Mouse (Mus musculus): ENCODE data around the gene Lin28a. TPM values are rescaled to one million over a fixed set of nuclear protein-coding genes. Genes with fewer than 3 reads are reported as not detected.
A peak's percentile ranks its signal among the peaks of the same experiment; 100 is the strongest.

The Lin28a gene
- polyA plus RNA-seq, 1 experiment from 2014 or later, result 0.15 TPM

GRCm38 (mm10) chr4:134052560-134052959 lies 33.9 kb upstream of the Lin28a start:
- H3K4me1 ChIP-seq, result peaks cover 8% of the 10 kb centered on the region
- no peaks in the 10 kb centered on the region for H3K9me3 ChIP-seq
- no peaks in the 10 kb centered on the region for H3K36me3 ChIP-seq
- no peak overlapping the region for H3K27ac ChIP-seq
- 10% methylated on average over 8 of the region's 8 CpGs for WGBS
- ATAC-seq (ENCODE audit: borderline replicate concordance, extremely low read depth, low FRiP score, low TSS enrichment), result no peak; the same call in 1 of the 2 replicates
- H3K9ac ChIP-seq, result no peak overlapping the region
- no peak overlapping the region for H3K4me3 ChIP-seq
- no peak overlapping the region for H3K4me2 ChIP-seq
- no peaks in the 10 kb centered on the region for H3K27me3 ChIP-seq

- WGBS, result 77% methylated on average over 5 of the region's 5 CpGs
- H3K27ac ChIP-seq, result no peak overlapping the region
Observed at GRCm38 (mm10) chr4:134051912-134052311, 33.3 kb upstream of the Lin28a start.

GRCm38 (mm10) chr4:134047648-134048047 lies 29.0 kb upstream of the Lin28a start:
- Histone ChIP-seq H3K4me3 (no peak overlapping the region), H3K9ac (no peak overlapping the region), H3K27me3 (no peaks in the 10 kb centered on the region), H3K4me1 (peaks cover 5% of the 10 kb centered on the region), H3K9me3 (no peaks in the 10 kb centered on the region), H3K4me2 (no peak overlapping the region), H3K36me3 (no peaks in the 10 kb centered on the region), H3K27ac (no peak overlapping the region)
- ATAC-seq (ENCODE audit: borderline replicate concordance, extremely low read depth, low FRiP score, low TSS enrichment), result no peak
- WGBS, result 48% methylated on average over 5 of the region's 5 CpGs

More at GRCm38 (mm10) chr4:134051912-134052311, 33.3 kb upstream of the Lin28a start:
- no peaks in the 10 kb centered on the region for H3K9me3 ChIP-seq
- H3K4me3 ChIP-seq, result no peak overlapping the region
- no peak overlapping the region for H3K9ac ChIP-seq
- H3K36me3 ChIP-seq, result no peaks in the 10 kb centered on the region
- H3K4me2 ChIP-seq, result no peak overlapping the region
- no peaks in the 10 kb centered on the region for H3K27me3 ChIP-seq
- H3K4me1 ChIP-seq, result peaks cover 8% of the 10 kb centered on the region
- no peak for ATAC-seq (ENCODE audit: borderline replicate concordance, extremely low read depth, low FRiP score, low TSS enrichment)

GRCm38 (mm10) chr4:134043041-134043440 lies 24.4 kb upstream of the Lin28a start:
- Histone ChIP-seq H3K27ac (no peak overlapping the region), H3K9me3 (no peaks in the 10 kb centered on the region), H3K4me2 (no peak overlapping the region), H3K4me3 (no peak overlapping the region), H3K27me3 (no peaks in the 10 kb centered on the region), H3K9ac (no peak overlapping the region), H3K4me1 (peaks cover 6% of the 10 kb centered on the region), H3K36me3 (no peaks in the 10 kb centered on the region)
- WGBS, result 58% methylated on average over 2 of the region's 2 CpGs
- ATAC-seq (ENCODE audit: borderline replicate concordance, extremely low read depth, low FRiP score, low TSS enrichment), result no peak

GRCm38 (mm10) chr4:134041317-134042123 lies 22.9 kb upstream of the Lin28a start:
- 31% methylated on average over 9 of the region's 9 CpGs for WGBS
- no peak overlapping the region for H3K27ac ChIP-seq
- no peak overlapping the region for H3K9ac ChIP-seq
- no peaks in the 10 kb centered on the region for H3K9me3 ChIP-seq
- no peak for ATAC-seq (ENCODE audit: borderline replicate concordance, extremely low read depth, low FRiP score, low TSS enrichment)
- H3K4me1 ChIP-seq, result peaks cover 6% of the 10 kb centered on the region
- no peaks in the 10 kb centered on the region for H3K36me3 ChIP-seq
- H3K4me3 ChIP-seq, result no peak overlapping the region
- H3K4me2 ChIP-seq, result no peak overlapping the region
- H3K27me3 ChIP-seq, result no peaks in the 10 kb centered on the region

GRCm38 (mm10) chr4:134035953-134036352 lies 17.3 kb upstream of the Lin28a start:
- no peaks in the 10 kb centered on the region for H3K36me3 ChIP-seq
- no peaks in the 10 kb centered on the region for H3K27me3 ChIP-seq
- H3K9ac ChIP-seq, result no peak overlapping the region
- no peak overlapping the region for H3K27ac ChIP-seq
- H3K4me2 ChIP-seq, result no peak overlapping the region
- 5% methylated on average over 16 of the region's 16 CpGs for WGBS
- H3K9me3 ChIP-seq, result no peaks in the 10 kb centered on the region
- H3K4me3 ChIP-seq, result no peak overlapping the region
- H3K4me1 ChIP-seq, result no peaks in the 10 kb centered on the region
- ATAC-seq (ENCODE audit: borderline replicate concordance, extremely low read depth, low FRiP score, low TSS enrichment), result peak; percentile 39; the same call in 1 of the 2 replicates

- ATAC-seq (ENCODE audit: borderline replicate concordance, extremely low read depth, low FRiP score, low TSS enrichment), result no peak
- no peaks in the 10 kb centered on the region for H3K4me1 ChIP-seq
- H3K4me2 ChIP-seq, result no peak overlapping the region
- H3K36me3 ChIP-seq, result no peaks in the 10 kb centered on the region
- no peak overlapping the region for H3K9ac ChIP-seq
- WGBS, result 54% methylated on average over 9 of the region's 9 CpGs
- no peaks in the 10 kb centered on the region for H3K9me3 ChIP-seq
- H3K27ac ChIP-seq, result no peak overlapping the region
- H3K27me3 ChIP-seq, result no peaks in the 10 kb centered on the region
- no peak overlapping the region for H3K4me3 ChIP-seq
Observed at GRCm38 (mm10) chr4:134025802-134026201, 7.2 kb upstream of the Lin28a start.

- H3K36me3 ChIP-seq, result no peaks in the 10 kb centered on the region
- no peak for ATAC-seq (ENCODE audit: borderline replicate concordance, extremely low read depth, low FRiP score, low TSS enrichment)
- no peak overlapping the region for H3K9ac ChIP-seq
- H3K4me3 ChIP-seq, result no peak overlapping the region
- no peak overlapping the region for H3K4me2 ChIP-seq
- peaks cover 8% of the 10 kb centered on the region; the same call in 1 of the 2 replicates for H3K4me1 ChIP-seq
- H3K27ac ChIP-seq, result no peak overlapping the region
- 4% methylated on average over 11 of the region's 11 CpGs for WGBS
- no peaks in the 10 kb centered on the region for H3K9me3 ChIP-seq
- peaks cover 49% of the 10 kb centered on the region for H3K27me3 ChIP-seq
Observed at GRCm38 (mm10) chr4:134020621-134021020, 2.0 kb upstream of the Lin28a start.

- ATAC-seq (ENCODE audit: borderline replicate concordance, extremely low read depth, low FRiP score, low TSS enrichment), result no peak
- Histone ChIP-seq H3K9me3 (no peaks in the 10 kb centered on the region), H3K27me3 (peaks cover 54% of the 10 kb centered on the region), H3K4me1 (peaks cover 8% of the 10 kb centered on the region; the same call in 1 of the 2 replicates), H3K27ac (no peak overlapping the region), H3K4me3 (no peak overlapping the region), H3K36me3 (no peaks in the 10 kb centered on the region), H3K9ac (no peak overlapping the region), H3K4me2 (no peak overlapping the region)
- WGBS, result 3% methylated on average over 16 of the region's 16 CpGs
Observed at GRCm38 (mm10) chr4:134019641-134020351, 1.2 kb upstream of the Lin28a start.

- Histone ChIP-seq H3K4me1 (peaks cover 8% of the 10 kb centered on the region; the same call in 1 of the 2 replicates), H3K9ac (no peak overlapping the region), H3K4me2 (no peak overlapping the region), H3K9me3 (no peaks in the 10 kb centered on the region), H3K27ac (no peak overlapping the region), H3K36me3 (no peaks in the 10 kb centered on the region), H3K27me3 (peaks cover 56% of the 10 kb centered on the region), H3K4me3 (no peak overlapping the region)
- WGBS, result 0% methylated on average over 7 of the region's 10 CpGs
- ATAC-seq (ENCODE audit: borderline replicate concordance, extremely low read depth, low FRiP score, low TSS enrichment), result no peak
Observed at GRCm38 (mm10) chr4:134019210-134019609, 569 bp upstream of the Lin28a start.

GRCm38 (mm10) chr4:134018038-134018778 lies 433 bp downstream of the Lin28a start:
- 0 out of 2 replicates have a peak overlapping the region, but pooled peaks have one; percentile 4 for H3K4me3 ChIP-seq
- peak overlapping the region; percentile 26; the same call in 1 of the 2 replicates for H3K4me2 ChIP-seq
- WGBS, result under 1% methylated on average over 46 of the region's 46 CpGs
- no peak; the same call in 1 of the 2 replicates for ATAC-seq (ENCODE audit: borderline replicate concordance, extremely low read depth, low FRiP score, low TSS enrichment)
- H3K4me1 ChIP-seq, result peaks cover 8% of the 10 kb centered on the region; the same call in 1 of the 2 replicates
- H3K27ac ChIP-seq, result no peak overlapping the region
- H3K9ac ChIP-seq, result no peak overlapping the region
- no peaks in the 10 kb centered on the region for H3K9me3 ChIP-seq
- H3K27me3 ChIP-seq, result peaks cover 58% of the 10 kb centered on the region
- no peaks in the 10 kb centered on the region for H3K36me3 ChIP-seq

All from lung, embryonic 15.5 days (tissue).